Mouse (Mus musculus): Measurements from ENCODE around the gene Pkm. TPM values are rescaled to one million over a fixed set of nuclear protein-coding genes. Genes with fewer than 3 reads are reported as not detected.
A peak's percentile ranks its signal among the peaks of the same experiment; 100 is the strongest.

Pkm gene
- total and polyA plus RNA-seq, 2 experiments = 22.7 to 23.4 TPM

DNA sequence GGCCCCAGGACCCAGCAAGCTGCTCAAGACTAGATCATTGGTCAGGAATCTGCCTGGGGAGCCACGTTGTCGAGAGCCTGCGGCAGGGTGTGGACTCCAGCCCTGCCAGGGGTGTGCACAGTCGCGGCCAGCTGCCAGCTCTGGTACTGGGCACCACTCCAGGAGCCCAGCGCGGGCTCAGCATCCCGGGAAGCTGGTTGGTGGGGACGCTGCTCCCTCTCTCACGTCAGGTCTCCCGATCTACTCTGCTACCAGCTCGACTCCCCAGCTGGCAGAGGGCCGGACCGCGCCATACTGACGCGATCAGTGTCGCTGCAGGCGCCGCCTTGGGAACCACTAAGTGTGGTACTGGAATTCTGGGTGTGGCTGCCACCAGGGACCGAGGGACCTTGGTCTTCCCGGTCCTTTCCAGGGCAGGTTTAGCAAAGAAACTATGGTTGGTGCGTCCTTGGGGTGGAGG is 35.5 kb downstream of the Pkm start:
- no peaks in the 10 kb centered on the region for H3K4me1 ChIP-seq (ENCODE audit: control insufficient read depth, insufficient read depth, low read length)
- no peak overlapping the region for H3K4me3 ChIP-seq (ENCODE audit: insufficient read depth, low read depth, low read length)
- H3K79me2 ChIP-seq (ENCODE audit: control insufficient read depth, insufficient read depth, low read length) = no peaks in the 10 kb centered on the region
- TF ChIP-seq POLR2A (IDR thresholded peaks at IDR 0.05; ENCODE audit: extremely low read depth, insufficient read depth, low read length) = no peak
- no peak for TF ChIP-seq CTCF (IDR thresholded peaks at IDR 0.05; ENCODE audit: low read depth, low read length)
- H3K27ac ChIP-seq (replicated peaks; ENCODE audit: insufficient read depth, low read depth, low read length) = no peak overlapping the region
- 7% methylated on average over 23 of the region's 23 CpGs for WGBS
- H3K36me3 ChIP-seq (ENCODE audit: control insufficient read depth, insufficient read depth, low read length) = no peaks in the 10 kb centered on the region
- no peak overlapping the region for H3K9ac ChIP-seq (ENCODE audit: low read depth, low read length)
- peaks cover under 1% of the 10 kb centered on the region; the same call in 1 of the 2 replicates for H3K27me3 ChIP-seq (ENCODE audit: control insufficient read depth, insufficient read depth, low read length)
- DNase-seq (ENCODE audit: extremely low read depth, low read depth, low spot score) = peak; percentile 14

GRCm38 (mm10) chr9:59692145-59692544 is 36.0 kb downstream of the Pkm start:
- H3K36me3 ChIP-seq (ENCODE audit: control insufficient read depth, insufficient read depth, low read length) = no peaks in the 10 kb centered on the region
- TF ChIP-seq CTCF (IDR thresholded peaks at IDR 0.05; ENCODE audit: low read depth, low read length) (no peak), POLR2A (IDR thresholded peaks at IDR 0.05; ENCODE audit: extremely low read depth, insufficient read depth, low read length) (no peak)
- H3K9ac ChIP-seq (ENCODE audit: low read depth, low read length) = no peak overlapping the region
- H3K27ac ChIP-seq (replicated peaks; ENCODE audit: insufficient read depth, low read depth, low read length) = no peak overlapping the region
- H3K4me3 ChIP-seq (ENCODE audit: insufficient read depth, low read depth, low read length) = no peak overlapping the region
- no peaks in the 10 kb centered on the region for H3K4me1 ChIP-seq (ENCODE audit: control insufficient read depth, insufficient read depth, low read length)
- H3K79me2 ChIP-seq (ENCODE audit: control insufficient read depth, insufficient read depth, low read length) = no peaks in the 10 kb centered on the region
- 48% methylated on average over 9 of the region's 9 CpGs for WGBS
- no peak for DNase-seq (ENCODE audit: extremely low read depth, low read depth, low spot score)
- no peaks in the 10 kb centered on the region; the same call in 1 of the 2 replicates for H3K27me3 ChIP-seq (ENCODE audit: control insufficient read depth, insufficient read depth, low read length)

- Histone ChIP-seq H3K4me1 (ENCODE audit: control insufficient read depth, insufficient read depth, low read length) (no peaks in the 10 kb centered on the region), H3K27ac (replicated peaks; ENCODE audit: insufficient read depth, low read depth, low read length) (no peak overlapping the region), H3K4me3 (ENCODE audit: insufficient read depth, low read depth, low read length) (no peak overlapping the region), H3K79me2 (ENCODE audit: control insufficient read depth, insufficient read depth, low read length) (no peaks in the 10 kb centered on the region), H3K9ac (ENCODE audit: low read depth, low read length) (no peak overlapping the region), H3K36me3 (ENCODE audit: control insufficient read depth, insufficient read depth, low read length) (no peaks in the 10 kb centered on the region), H3K27me3 (ENCODE audit: control insufficient read depth, insufficient read depth, low read length) (no peaks in the 10 kb centered on the region; the same call in 1 of the 2 replicates)
- no peak for TF ChIP-seq POLR2A (IDR thresholded peaks at IDR 0.05; ENCODE audit: extremely low read depth, insufficient read depth, low read length)
- no peak for TF ChIP-seq CTCF (IDR thresholded peaks at IDR 0.05; ENCODE audit: low read depth, low read length)
- DNase-seq (ENCODE audit: extremely low read depth, low read depth, low spot score) = peak; percentile 29
- WGBS = 49% methylated on average over 16 of the region's 16 CpGs
Observed at GRCm38 (mm10) chr9:59694571-59695450, 38.6 kb downstream of the Pkm start.

GRCm38 (mm10) chr9:59695451-59695813 is 39.3 kb downstream of the Pkm start:
- Histone ChIP-seq H3K36me3 (ENCODE audit: control insufficient read depth, insufficient read depth, low read length) (no peaks in the 10 kb centered on the region), H3K4me1 (ENCODE audit: control insufficient read depth, insufficient read depth, low read length) (no peaks in the 10 kb centered on the region), H3K9ac (ENCODE audit: low read depth, low read length) (no peak overlapping the region), H3K27me3 (ENCODE audit: control insufficient read depth, insufficient read depth, low read length) (no peaks in the 10 kb centered on the region; the same call in 1 of the 2 replicates), H3K79me2 (ENCODE audit: control insufficient read depth, insufficient read depth, low read length) (no peaks in the 10 kb centered on the region), H3K27ac (replicated peaks; ENCODE audit: insufficient read depth, low read depth, low read length) (no peak overlapping the region), H3K4me3 (ENCODE audit: insufficient read depth, low read depth, low read length) (no peak overlapping the region)
- no peak for TF ChIP-seq CTCF (IDR thresholded peaks at IDR 0.05; ENCODE audit: low read depth, low read length)
- TF ChIP-seq POLR2A (IDR thresholded peaks at IDR 0.05; ENCODE audit: extremely low read depth, insufficient read depth, low read length) = no peak
- 46% methylated on average over 3 of the region's 3 CpGs for WGBS
- DNase-seq (ENCODE audit: extremely low read depth, low read depth, low spot score) = no peak

DNA sequence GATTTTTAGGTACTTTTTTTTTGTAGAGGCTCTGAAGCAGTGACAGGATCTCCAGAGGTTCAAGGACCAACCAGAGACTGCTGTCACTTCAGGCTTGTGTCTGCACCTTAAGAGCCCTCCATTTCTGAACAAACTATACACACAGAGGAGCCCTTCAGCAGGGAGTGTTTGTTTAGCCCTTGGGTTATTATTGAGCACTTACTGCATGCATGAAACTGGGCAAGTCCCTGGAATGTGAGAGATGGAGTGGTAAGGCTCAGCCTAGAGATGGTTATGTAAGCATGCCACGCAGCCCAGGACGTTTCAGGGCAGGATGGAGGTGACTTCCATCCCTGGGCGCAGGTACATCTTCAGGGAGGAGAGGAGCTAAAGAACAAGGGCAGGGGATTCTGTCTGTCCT is 40.2 kb downstream of the Pkm start:
- no peaks in the 10 kb centered on the region; the same call in 1 of the 2 replicates for H3K27me3 ChIP-seq (ENCODE audit: control insufficient read depth, insufficient read depth, low read length)
- no peak overlapping the region for H3K9ac ChIP-seq (ENCODE audit: low read depth, low read length)
- 68% methylated on average over 3 of the region's 3 CpGs for WGBS

DNA sequence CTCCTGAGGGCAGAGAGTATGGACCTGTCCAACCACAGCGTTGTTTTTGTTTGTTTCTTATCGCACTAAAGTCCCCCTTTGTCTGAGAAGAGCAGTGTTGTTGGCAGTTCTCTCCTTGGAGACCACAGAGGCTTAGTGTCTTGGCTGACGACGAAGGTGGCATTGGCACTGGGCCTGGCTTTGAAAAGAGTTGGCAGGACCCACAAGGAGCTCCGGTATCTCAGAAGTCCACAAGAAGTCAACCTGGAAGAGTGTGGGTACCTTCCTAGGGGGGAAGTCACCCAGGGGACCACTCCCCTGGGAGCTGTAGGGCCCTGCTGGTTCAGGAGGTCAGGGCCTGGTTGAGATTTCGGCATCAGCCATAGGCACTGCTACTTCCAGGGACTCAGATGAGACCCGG is 44.9 kb downstream of the Pkm start:
- Histone ChIP-seq H3K27me3 (ENCODE audit: control insufficient read depth, insufficient read depth, low read length) (no peaks in the 10 kb centered on the region), H3K79me2 (ENCODE audit: control insufficient read depth, insufficient read depth, low read length) (no peaks in the 10 kb centered on the region), H3K36me3 (ENCODE audit: control insufficient read depth, insufficient read depth, low read length) (no peaks in the 10 kb centered on the region), H3K4me3 (ENCODE audit: insufficient read depth, low read depth, low read length) (no peak overlapping the region), H3K27ac (replicated peaks; ENCODE audit: insufficient read depth, low read depth, low read length) (no peak overlapping the region), H3K9ac (ENCODE audit: low read depth, low read length) (no peak overlapping the region), H3K4me1 (ENCODE audit: control insufficient read depth, insufficient read depth, low read length) (no peaks in the 10 kb centered on the region)
- TF ChIP-seq CTCF (IDR thresholded peaks at IDR 0.05; ENCODE audit: low read depth, low read length) (no peak), POLR2A (IDR thresholded peaks at IDR 0.05; ENCODE audit: extremely low read depth, insufficient read depth, low read length) (no peak)
- 85% methylated on average over 7 of the region's 7 CpGs for WGBS
- no peak for DNase-seq (ENCODE audit: extremely low read depth, low read depth, low spot score)

More for the DNA sequence above, 40.2 kb downstream of the Pkm start:
- no peaks in the 10 kb centered on the region for H3K79me2 ChIP-seq (ENCODE audit: control insufficient read depth, insufficient read depth, low read length)
- TF ChIP-seq CTCF (IDR thresholded peaks at IDR 0.05; ENCODE audit: low read depth, low read length) (no peak), POLR2A (IDR thresholded peaks at IDR 0.05; ENCODE audit: extremely low read depth, insufficient read depth, low read length) (no peak)
- no peaks in the 10 kb centered on the region for H3K36me3 ChIP-seq (ENCODE audit: control insufficient read depth, insufficient read depth, low read length)
- no peak overlapping the region for H3K27ac ChIP-seq (replicated peaks; ENCODE audit: insufficient read depth, low read depth, low read length)
- H3K4me1 ChIP-seq (ENCODE audit: control insufficient read depth, insufficient read depth, low read length) = no peaks in the 10 kb centered on the region
- H3K4me3 ChIP-seq (ENCODE audit: insufficient read depth, low read depth, low read length) = no peak overlapping the region
- no peak for DNase-seq (ENCODE audit: extremely low read depth, low read depth, low spot score)

Data from liver, adult 2 months (tissue).